Comparison of ENCODE assay signal across 21 mouse cellular contexts in the genomic region with DNA sequence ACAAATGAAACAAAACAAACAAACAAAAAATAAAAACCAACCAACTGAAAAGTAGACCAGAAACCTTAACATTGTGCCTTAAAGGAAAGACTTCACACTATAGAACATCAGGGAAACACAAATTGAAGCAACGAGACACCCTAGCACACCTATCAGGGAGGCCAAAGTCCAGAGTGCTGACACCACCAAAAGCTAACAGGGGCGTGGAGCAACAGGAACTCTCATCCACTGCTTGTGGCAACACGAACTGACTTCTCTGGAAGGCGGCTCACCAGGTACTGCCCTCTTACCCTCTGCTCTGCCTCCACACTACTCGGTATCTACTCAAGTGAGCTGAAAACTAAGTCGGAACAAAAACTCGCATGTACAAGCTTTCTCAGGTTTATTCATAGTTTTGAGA. TPM values are rescaled to one million over a fixed set of nuclear protein-coding genes. Genes with fewer than 3 reads are reported as not detected.
"Had no signal": no experiment of that assay in that cellular context is flagged by ENCODE, and none has a peak within 500 bp of the region (broad histone marks: within the 10 kb centered on the region; RNA-seq: fewer than 3 reads in every experiment).

No protein-coding gene starts in this region.

- H3K27ac ChIP-seq: hindbrain, embryonic 15.5 days; limb, embryonic 12.5 days; liver, embryonic 14.5 days; lung, embryonic 15.5 days; macrophage; midbrain, embryonic 15.5 days; neural tube, embryonic 12.5 days had no signal

- ATAC-seq: midbrain, embryonic 15.5 days had no signal

- H3K9me3 ChIP-seq: hindbrain, embryonic 15.5 days; lung, embryonic 15.5 days; midbrain, embryonic 15.5 days had no signal

- H3K4me2 ChIP-seq: hindbrain, embryonic 15.5 days; limb, embryonic 12.5 days; lung, embryonic 15.5 days; midbrain, embryonic 11.5 days; midbrain, embryonic 15.5 days; neural tube, embryonic 12.5 days had no signal

- H3K4me1 ChIP-seq: hindbrain, embryonic 15.5 days; megakaryocyte, embryonic 14.5 days; midbrain, embryonic 15.5 days; neural tube, embryonic 12.5 days had no signal

- H3K36me3 ChIP-seq: hindbrain, embryonic 15.5 days; limb, embryonic 12.5 days; lung, embryonic 15.5 days; midbrain, embryonic 15.5 days; neural tube, embryonic 12.5 days had no signal

- H3K27me3 ChIP-seq: hindbrain, embryonic 15.5 days; limb, embryonic 12.5 days; lung, embryonic 15.5 days; midbrain, embryonic 15.5 days; neural tube, embryonic 12.5 days had no signal

- H3K4me3 ChIP-seq: hindbrain, embryonic 15.5 days; limb, embryonic 12.5 days; lung, embryonic 15.5 days; megakaryocyte, embryonic 14.5 days; midbrain, embryonic 15.5 days; neural tube, embryonic 12.5 days had no signal

- DNase-seq: kidney, adult 2 months; kidney, postnatal 25 days; layer of hippocampus, adult 9-11 months; layer of hippocampus, postnatal 36 days; lung, postnatal 14 days; right cerebral cortex, postnatal 4 days; thymus, adult 2 months; thymus, postnatal 36 days had no signal

- H3K9ac ChIP-seq: hindbrain, embryonic 15.5 days; limb, embryonic 12.5 days; liver, embryonic 14.5 days; lung, embryonic 15.5 days; midbrain, embryonic 15.5 days; neural tube, embryonic 12.5 days had no signal

RNA-seq across cellular contexts. Expression of gene Tuba3a, which starts 6.4 kb away (rescaled TPM):
- total RNA-seq: layer of hippocampus, adult 18-20 months; layer of hippocampus, postnatal 36 days; left cerebral cortex, postnatal 36 days; monocyte, adult 5-6 weeks had no signal
- polyA plus RNA-seq: hindbrain, embryonic 15.5 days; liver, embryonic 14.5 days; macrophage; midbrain, embryonic 15.5 days; spleen, adult 2 months had no signal

RNA-seq across cellular contexts. Expression of gene Cd27, which starts 55.4 kb away (rescaled TPM):
- total RNA-seq: layer of hippocampus, adult 18-20 months; layer of hippocampus, postnatal 36 days; left cerebral cortex, postnatal 36 days had no signal
- polyA plus RNA-seq: macrophage had no signal
